Mouse (Mus musculus) hindbrain, embryonic 13.5 days (tissue): ENCODE measurements around the gene Fam19a2. TPM values are rescaled to one million over a fixed set of nuclear protein-coding genes. Genes with fewer than 3 reads are reported as not detected.

Experiments used
- ATAC-seq: fragments of 200-750 bp; cut with Nextera tagmentation; 2 replicates; pipeline ENCODE4 v1.8.0; 2017; ENCODE audit warnings: moderate TSS enrichment; ENCODE audit not compliant: low FRiP score
- H3K27ac ChIP-seq: fragments of 300-500 bp; sonication (generic); 2 replicates; pipeline ENCODE4 v1.5.1; 2015; ENCODE audit warnings: inconsistent platforms, mild to moderate bottlenecking, moderate library complexity
- H3K27me3 ChIP-seq: fragments of 300-500 bp; sonication (generic); 2 replicates; pipeline ENCODE4 v1.6.1; 2015; ENCODE audit warnings: mild to moderate bottlenecking, inconsistent platforms
- H3K36me3 ChIP-seq: fragments of 300-500 bp; sonication (generic); 2 replicates; pipeline ENCODE4 v1.6.1; 2015; ENCODE audit warnings: mild to moderate bottlenecking, inconsistent platforms
- H3K4me1 ChIP-seq: fragments of 300-500 bp; sonication (generic); replicated peaks from 2 replicates; pipeline ENCODE4 v1.6.1; 2015; ENCODE audit warnings: inconsistent platforms
- H3K4me2 ChIP-seq: fragments of 300-500 bp; sonication (generic); 2 replicates; pipeline ENCODE4 v1.6.1; 2015; ENCODE audit warnings: inconsistent platforms, mild to moderate bottlenecking, moderate library complexity
- H3K4me3 ChIP-seq: fragments of 300-500 bp; sonication (generic); 2 replicates; pipeline ENCODE4 v1.5.1; 2015; ENCODE audit warnings: mild to moderate bottlenecking, inconsistent platforms
- H3K9ac ChIP-seq: fragments of 300-500 bp; sonication (generic); 2 replicates; pipeline ENCODE4 v1.6.1; 2015; ENCODE audit warnings: mild to moderate bottlenecking, inconsistent platforms
- H3K9me3 ChIP-seq: fragments of 300-500 bp; sonication (generic); 2 replicates; pipeline ENCODE4 v1.6.1; 2016; ENCODE audit warnings: inconsistent platforms
- WGBS: fragments of 180-500 bp; shearing (Covaris S2); methylation state at CpG from one replicate; pipeline ENCODE4 v1.1.7; 2015; 5-methylcytosine and 5-hydroxymethylcytosine counted together
- polyA plus RNA-seq: library from polyadenylated mRNA; unstranded; fragments of >200 nt; fragmentation: Nextera tagmentation; extraction: Ambion mirVana; gene quantifications from 2 replicates; pipeline ENCODE4 v1.2.1, GENCODE M21; 2015

Gene Fam19a2
- polyA plus RNA-seq, 1 experiment from 2014 or later = 39.0 TPM

DNA sequence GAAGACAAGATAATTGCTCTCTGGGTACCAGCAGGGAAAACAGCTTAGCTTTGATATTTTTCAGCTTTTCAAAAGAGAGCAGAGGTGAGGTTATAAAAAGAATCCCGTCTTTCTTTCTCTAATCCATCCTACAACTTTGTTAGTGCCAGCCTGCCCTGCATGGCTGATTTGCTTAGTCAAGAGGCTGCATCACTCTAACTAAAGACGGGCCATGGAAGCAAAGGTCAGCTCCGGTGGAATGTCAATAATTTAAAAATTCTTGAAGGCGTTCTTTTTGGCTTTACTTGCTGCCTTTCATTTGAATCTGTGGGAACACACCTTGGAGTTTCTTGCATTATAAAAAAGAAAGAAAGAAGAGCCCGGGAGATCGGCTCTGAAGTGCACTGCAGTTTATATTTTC is 134.3 kb downstream of the Fam19a2 start:
- Histone ChIP-seq H3K4me3 (no peak overlapping the region), H3K9ac (no peak overlapping the region), H3K36me3 (no peaks in the 10 kb centered on the region), H3K4me1 (0 out of 2 replicates have a peak, but pooled peaks cover 3% of the 10 kb centered on the region), H3K9me3 (no peaks in the 10 kb centered on the region), H3K27me3 (no peaks in the 10 kb centered on the region), H3K27ac (no peak overlapping the region), H3K4me2 (no peak overlapping the region)
- 48% methylated on average over 6 of the region's 6 CpGs for WGBS
- no peak for ATAC-seq

DNA sequence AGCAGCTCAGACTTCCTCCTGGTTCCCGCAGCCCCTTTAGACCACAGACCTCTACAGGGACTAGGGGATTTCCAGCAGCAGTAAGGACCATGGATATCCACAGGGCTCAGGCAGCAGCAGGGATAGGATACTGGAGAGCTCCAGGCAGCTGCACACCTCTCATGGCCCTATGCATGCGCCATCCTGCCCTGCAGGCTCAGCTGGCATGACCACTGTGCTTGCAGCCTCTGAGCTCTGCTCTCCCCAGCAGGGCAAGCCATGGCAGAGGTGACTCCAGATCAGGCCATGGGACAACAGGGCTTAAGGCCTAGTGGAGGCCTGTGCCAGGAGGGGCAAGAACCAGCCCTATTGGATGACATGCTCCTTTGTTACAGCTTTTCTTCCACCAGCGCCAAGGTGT is 137.4 kb downstream of the Fam19a2 start:
- Histone ChIP-seq H3K27me3 (no peaks in the 10 kb centered on the region), H3K4me1 (0 out of 2 replicates have a peak, but pooled peaks cover 3% of the 10 kb centered on the region), H3K9ac (no peak overlapping the region), H3K4me2 (no peak overlapping the region), H3K9me3 (0 out of 2 replicates have a peak, but pooled peaks cover 7% of the 10 kb centered on the region), H3K4me3 (no peak overlapping the region), H3K36me3 (no peaks in the 10 kb centered on the region), H3K27ac (no peak overlapping the region)
- no peak for ATAC-seq
- 87% methylated on average over 3 of the region's 3 CpGs for WGBS

- ATAC-seq = no peak
- H3K9me3 ChIP-seq = 0 out of 2 replicates have a peak, but pooled peaks cover 8% of the 10 kb centered on the region
- no peak overlapping the region for H3K9ac ChIP-seq
- no peaks in the 10 kb centered on the region for H3K27me3 ChIP-seq
- H3K4me2 ChIP-seq = no peak overlapping the region
- H3K4me1 ChIP-seq = 0 out of 2 replicates have a peak, but pooled peaks cover 3% of the 10 kb centered on the region
- no peaks in the 10 kb centered on the region for H3K36me3 ChIP-seq
- no peak overlapping the region for H3K4me3 ChIP-seq
- 58% methylated on average over 3 of the region's 3 CpGs for WGBS
- H3K27ac ChIP-seq = no peak overlapping the region
These were observed 138.7 kb downstream of the Fam19a2 start for GRCm38 (mm10) chr10:123402460-123402859.

GRCm38 (mm10) chr10:123414953-123415352 is 151.2 kb downstream of the Fam19a2 start:
- Histone ChIP-seq H3K27me3 (no peaks in the 10 kb centered on the region), H3K27ac (no peak overlapping the region), H3K9me3 (no peaks in the 10 kb centered on the region), H3K4me2 (no peak overlapping the region), H3K4me3 (no peak overlapping the region), H3K4me1 (peaks cover 6% of the 10 kb centered on the region), H3K36me3 (no peaks in the 10 kb centered on the region), H3K9ac (no peak overlapping the region)
- 100% methylated on average over 1 of the region's 1 CpGs for WGBS
- no peak for ATAC-seq

DNA sequence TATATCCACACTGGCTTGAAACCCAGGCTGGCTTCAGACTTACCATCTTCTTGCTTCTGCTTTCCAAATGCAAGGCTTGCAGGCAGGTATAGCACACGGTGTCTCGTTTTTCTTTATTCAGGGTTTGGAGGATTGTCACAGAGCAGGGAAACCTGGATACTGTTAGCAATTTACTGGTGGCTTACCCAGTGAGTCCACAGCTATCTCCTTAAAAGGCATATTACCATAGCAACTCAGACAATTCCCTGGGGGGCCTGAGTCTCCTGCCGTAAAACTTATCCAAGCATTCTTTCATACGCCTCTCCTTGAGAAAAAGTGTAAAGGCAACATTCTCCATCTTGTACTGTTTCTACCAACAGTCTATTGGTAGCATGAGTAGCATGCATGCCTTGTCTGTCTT is 152.2 kb downstream of the Fam19a2 start:
- Histone ChIP-seq H3K27ac (no peak overlapping the region), H3K27me3 (no peaks in the 10 kb centered on the region), H3K9ac (no peak overlapping the region), H3K36me3 (no peaks in the 10 kb centered on the region), H3K9me3 (0 out of 2 replicates have a peak, but pooled peaks cover 4% of the 10 kb centered on the region), H3K4me3 (no peak overlapping the region), H3K4me2 (no peak overlapping the region), H3K4me1 (peaks cover 6% of the 10 kb centered on the region)
- ATAC-seq = no peak
- WGBS = 57% methylated on average over 4 of the region's 4 CpGs

DNA sequence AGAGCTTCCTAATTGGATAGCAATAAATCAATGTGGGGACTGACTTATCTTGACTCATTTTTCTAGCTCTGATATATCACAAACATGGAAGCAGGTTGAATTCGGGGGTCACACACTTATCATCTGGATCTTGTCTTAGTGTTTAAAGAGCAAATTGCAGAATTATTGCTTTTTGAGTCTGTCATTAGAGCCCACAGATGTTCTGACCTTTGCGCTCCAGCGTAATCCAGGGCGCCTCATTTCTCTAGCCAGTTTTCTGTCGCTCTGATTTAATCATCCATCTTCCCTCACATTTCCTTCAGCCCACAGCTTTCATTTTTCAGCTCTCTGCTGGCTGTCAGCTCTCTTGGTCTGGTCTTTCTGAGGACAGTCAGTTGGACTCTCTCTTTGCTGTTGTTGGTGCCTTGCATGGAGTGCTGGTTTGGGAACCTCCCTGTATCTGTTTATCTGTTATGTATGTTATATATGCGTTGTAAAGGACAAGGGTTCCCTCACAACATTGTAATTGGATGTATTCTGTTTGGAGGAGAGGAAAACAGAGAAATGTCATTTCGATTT is 154.9 kb downstream of the Fam19a2 start:
- Histone ChIP-seq H3K4me2 (no peak overlapping the region), H3K9me3 (0 out of 2 replicates have a peak, but pooled peaks cover 4% of the 10 kb centered on the region), H3K36me3 (no peaks in the 10 kb centered on the region), H3K27me3 (no peaks in the 10 kb centered on the region), H3K4me1 (peaks cover 6% of the 10 kb centered on the region), H3K27ac (no peak overlapping the region), H3K4me3 (no peak overlapping the region), H3K9ac (no peak overlapping the region)
- ATAC-seq = no peak
- 68% methylated on average over 7 of the region's 7 CpGs for WGBS

DNA sequence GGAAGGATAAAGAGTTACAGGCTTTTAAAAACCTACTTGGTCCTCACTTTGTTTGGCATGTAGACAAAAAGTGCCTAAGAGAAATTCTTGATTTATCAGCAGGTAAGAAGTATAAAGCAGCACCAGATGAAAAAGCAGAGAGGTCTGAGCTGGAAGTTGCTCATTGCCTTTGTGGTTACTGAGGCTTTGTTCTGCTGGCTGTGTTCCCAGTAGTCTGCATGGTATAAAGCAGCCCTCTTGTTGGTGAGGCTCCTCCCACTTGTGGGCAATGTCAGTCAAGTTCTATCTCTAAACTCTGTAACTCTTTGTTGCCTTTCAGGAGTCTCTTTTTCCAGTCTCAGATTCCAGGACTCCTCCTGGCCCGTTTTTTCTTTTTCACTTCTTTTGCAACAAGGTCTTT is 156.5 kb downstream of the Fam19a2 start:
- no peak for ATAC-seq
- no peak overlapping the region for H3K4me2 ChIP-seq
- H3K4me3 ChIP-seq = no peak overlapping the region
- H3K27me3 ChIP-seq = no peaks in the 10 kb centered on the region
- 0 out of 2 replicates have a peak, but pooled peaks cover 4% of the 10 kb centered on the region for H3K9me3 ChIP-seq
- no peaks in the 10 kb centered on the region for H3K36me3 ChIP-seq
- WGBS = 82% methylated on average over 1 of the region's 1 CpGs
- no peak overlapping the region for H3K9ac ChIP-seq
- H3K27ac ChIP-seq = no peak overlapping the region
- H3K4me1 ChIP-seq = peaks cover 6% of the 10 kb centered on the region

GRCm38 (mm10) chr10:123424482-123424881 is 160.7 kb downstream of the Fam19a2 start:
- Histone ChIP-seq H3K9me3 (0 out of 2 replicates have a peak, but pooled peaks cover 4% of the 10 kb centered on the region), H3K4me1 (no peaks in the 10 kb centered on the region), H3K27ac (no peak overlapping the region), H3K4me2 (no peak overlapping the region), H3K4me3 (no peak overlapping the region), H3K9ac (no peak overlapping the region), H3K27me3 (no peaks in the 10 kb centered on the region), H3K36me3 (no peaks in the 10 kb centered on the region)
- ATAC-seq = no peak
- whole genome bisulfite sequencing = 91% methylated on average over 3 of the region's 3 CpGs

DNA sequence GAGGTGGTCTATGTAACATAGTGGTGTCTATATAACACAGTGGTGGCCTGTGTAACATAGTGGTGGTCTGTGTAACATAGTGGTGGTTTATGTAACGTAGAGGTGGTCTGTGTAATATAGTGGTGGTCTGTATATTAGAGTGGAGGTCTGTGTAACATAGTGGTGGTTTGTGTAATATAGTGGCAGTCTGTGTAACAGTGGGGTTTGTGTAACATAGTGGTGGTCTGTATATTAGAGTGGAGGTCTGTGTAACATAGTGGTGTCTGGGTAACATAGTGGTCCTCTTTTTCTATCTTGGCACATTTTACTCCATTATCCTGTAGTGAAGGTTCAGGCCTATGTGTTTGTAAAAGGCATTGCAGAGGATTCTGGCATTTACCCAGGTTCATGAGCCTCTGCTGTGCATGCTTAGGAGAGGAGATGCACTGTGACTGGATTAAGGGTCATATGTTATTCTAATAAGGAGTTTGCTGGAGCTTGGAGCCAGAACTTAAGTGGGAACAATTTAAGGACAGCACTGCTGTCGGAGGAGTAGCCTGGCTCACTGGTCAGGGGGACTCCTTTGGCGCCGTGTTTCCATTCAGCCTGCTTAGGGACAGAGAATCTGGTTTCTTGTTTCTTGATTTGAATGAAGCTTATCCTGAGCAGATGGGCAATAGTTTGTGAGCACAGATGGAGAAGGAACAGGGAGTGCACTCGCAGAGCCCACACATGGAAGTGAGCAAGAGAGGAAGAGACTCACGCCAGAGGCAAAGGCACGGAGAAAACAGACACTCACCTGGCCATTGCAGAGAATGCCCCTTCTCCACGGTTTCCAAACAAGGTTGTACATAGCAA is 162.9 kb downstream of the Fam19a2 start:
- Histone ChIP-seq H3K27me3 (no peaks in the 10 kb centered on the region), H3K4me1 (no peaks in the 10 kb centered on the region), H3K27ac (no peak overlapping the region), H3K9ac (no peak overlapping the region), H3K4me2 (no peak overlapping the region), H3K36me3 (no peaks in the 10 kb centered on the region), H3K9me3 (no peaks in the 10 kb centered on the region), H3K4me3 (no peak overlapping the region)
- no peak for ATAC-seq
- 84% methylated on average over 8 of the region's 8 CpGs for WGBS

DNA sequence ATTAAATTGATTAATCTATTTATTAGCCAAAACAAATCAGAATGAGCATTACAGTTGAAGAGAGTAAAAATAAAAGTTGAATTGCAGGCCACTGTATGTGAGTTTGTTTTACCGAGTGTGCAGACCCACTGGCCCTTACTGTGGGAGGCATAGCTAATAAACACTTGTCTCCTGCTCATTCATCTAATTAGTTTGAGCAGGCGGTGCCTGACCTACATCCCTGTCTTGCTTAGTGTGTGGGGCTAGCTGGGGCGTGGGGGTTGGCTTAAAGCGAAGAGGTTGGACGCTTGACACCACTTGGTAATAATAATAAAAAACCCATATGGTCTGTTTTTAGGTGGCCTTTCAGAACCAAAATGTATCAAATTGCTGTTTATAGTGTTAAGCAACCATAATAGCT is 167.8 kb downstream of the Fam19a2 start:
- Histone ChIP-seq H3K36me3 (no peaks in the 10 kb centered on the region), H3K9ac (no peak overlapping the region), H3K4me2 (no peak overlapping the region), H3K27me3 (no peaks in the 10 kb centered on the region), H3K4me1 (no peaks in the 10 kb centered on the region), H3K4me3 (no peak overlapping the region), H3K27ac (no peak overlapping the region), H3K9me3 (no peaks in the 10 kb centered on the region)
- 65% methylated on average over 5 of the region's 5 CpGs for WGBS
- ATAC-seq = no peak

- ATAC-seq = no peak
- H3K27ac ChIP-seq = no peak overlapping the region
- no peak overlapping the region for H3K4me3 ChIP-seq
- H3K4me2 ChIP-seq = no peak overlapping the region
- WGBS = 77% methylated on average over 4 of the region's 4 CpGs
- H3K4me1 ChIP-seq = no peaks in the 10 kb centered on the region
- no peak overlapping the region for H3K9ac ChIP-seq
- no peaks in the 10 kb centered on the region for H3K36me3 ChIP-seq
- no peaks in the 10 kb centered on the region for H3K27me3 ChIP-seq
- H3K9me3 ChIP-seq = no peaks in the 10 kb centered on the region
These were observed 173.8 kb downstream of the Fam19a2 start for GRCm38 (mm10) chr10:123437576-123437975.

GRCm38 (mm10) chr10:123456800-123457199 is 193.0 kb downstream of the Fam19a2 start:
- Histone ChIP-seq H3K4me2 (no peak overlapping the region), H3K27me3 (no peaks in the 10 kb centered on the region), H3K9ac (no peak overlapping the region), H3K27ac (no peak overlapping the region), H3K36me3 (no peaks in the 10 kb centered on the region), H3K4me1 (no peaks in the 10 kb centered on the region), H3K9me3 (no peaks in the 10 kb centered on the region), H3K4me3 (no peak overlapping the region)
- no peak for ATAC-seq
- WGBS = 95% methylated on average over 1 of the region's 1 CpGs

GRCm38 (mm10) chr10:123460466-123460865 is 196.7 kb downstream of the Fam19a2 start:
- WGBS = 53% methylated on average over 5 of the region's 5 CpGs
- Histone ChIP-seq H3K4me1 (no peaks in the 10 kb centered on the region), H3K4me2 (no peak overlapping the region), H3K36me3 (no peaks in the 10 kb centered on the region), H3K27ac (no peak overlapping the region), H3K4me3 (no peak overlapping the region), H3K9ac (no peak overlapping the region), H3K9me3 (no peaks in the 10 kb centered on the region), H3K27me3 (no peaks in the 10 kb centered on the region)
- no peak for ATAC-seq
